Mouse (Mus musculus): ENCODE measurements around the gene Bcap29. TPM values are rescaled to one million over a fixed set of nuclear protein-coding genes. Genes with fewer than 3 reads are reported as not detected.
A peak's percentile ranks its signal among the peaks of the same experiment; 100 is the strongest.

The Bcap29 gene
- polyA plus RNA-seq, 1 experiment from 2014 or later, result 32.7 TPM

- no peak overlapping the region for H3K27ac ChIP-seq (ENCODE audit: low read depth, low read length)
- no peak overlapping the region for H3K4me2 ChIP-seq (ENCODE audit: low read length)
- no peak for ATAC-seq
- no peak overlapping the region for H3K9ac ChIP-seq (ENCODE audit: low read length)
- H3K36me3 ChIP-seq (ENCODE audit: control insufficient read depth, insufficient read depth, low read length), result no peaks in the 10 kb centered on the region
- H3K4me1 ChIP-seq (ENCODE audit: control insufficient read depth, insufficient read depth, low read length), result no peaks in the 10 kb centered on the region
- no peaks in the 10 kb centered on the region for H3K9me3 ChIP-seq (replicated peaks; ENCODE audit: control insufficient read depth, low read length)
- no peak for DNase-seq (ENCODE audit: low spot score)
- 30% methylated on average over 3 of the region's 3 CpGs for WGBS
- no peaks in the 10 kb centered on the region for H3K27me3 ChIP-seq (replicated peaks; ENCODE audit: control insufficient read depth, insufficient read depth, low read length)
- no peak overlapping the region for H3K4me3 ChIP-seq (ENCODE audit: low read depth, low read length)
Measured at GRCm38 (mm10) chr12:31592011-31592410, 42.4 kb downstream of the Bcap29 start.

GRCm38 (mm10) chr12:31583726-31584125 is 50.7 kb downstream of the Bcap29 start:
- no peak overlapping the region for H3K9ac ChIP-seq (ENCODE audit: low read length)
- no peak overlapping the region for H3K4me3 ChIP-seq (ENCODE audit: low read depth, low read length)
- no peaks in the 10 kb centered on the region for H3K36me3 ChIP-seq (ENCODE audit: control insufficient read depth, insufficient read depth, low read length)
- peaks cover 7% of the 10 kb centered on the region for H3K4me1 ChIP-seq (ENCODE audit: control insufficient read depth, insufficient read depth, low read length)
- no peak for ATAC-seq
- no peaks in the 10 kb centered on the region for H3K9me3 ChIP-seq (replicated peaks; ENCODE audit: control insufficient read depth, low read length)
- no peak overlapping the region for H3K4me2 ChIP-seq (ENCODE audit: low read length)
- DNase-seq (ENCODE audit: low spot score), result no peak
- H3K27me3 ChIP-seq (replicated peaks; ENCODE audit: control insufficient read depth, insufficient read depth, low read length), result no peaks in the 10 kb centered on the region
- 90% methylated on average over 2 of the region's 2 CpGs for WGBS
- H3K27ac ChIP-seq (ENCODE audit: low read depth, low read length), result no peak overlapping the region

GRCm38 (mm10) chr12:31582081-31582480 is 52.4 kb downstream of the Bcap29 start:
- Histone ChIP-seq H3K4me2 (ENCODE audit: low read length) (no peak overlapping the region), H3K27me3 (replicated peaks; ENCODE audit: control insufficient read depth, insufficient read depth, low read length) (no peaks in the 10 kb centered on the region), H3K27ac (ENCODE audit: low read depth, low read length) (no peak overlapping the region), H3K4me3 (ENCODE audit: low read depth, low read length) (no peak overlapping the region), H3K9ac (ENCODE audit: low read length) (no peak overlapping the region), H3K4me1 (ENCODE audit: control insufficient read depth, insufficient read depth, low read length) (peaks cover 7% of the 10 kb centered on the region), H3K36me3 (ENCODE audit: control insufficient read depth, insufficient read depth, low read length) (no peaks in the 10 kb centered on the region), H3K9me3 (replicated peaks; ENCODE audit: control insufficient read depth, low read length) (no peaks in the 10 kb centered on the region)
- DNase-seq (ENCODE audit: low spot score) (no peak), ATAC-seq (no peak)
- WGBS, result 89% methylated on average over 5 of the region's 5 CpGs

GRCm38 (mm10) chr12:31581319-31581810 is 53.1 kb downstream of the Bcap29 start:
- WGBS, result 41% methylated on average over 7 of the region's 7 CpGs
- no peaks in the 10 kb centered on the region for H3K36me3 ChIP-seq (ENCODE audit: control insufficient read depth, insufficient read depth, low read length)
- no peak overlapping the region for H3K4me3 ChIP-seq (ENCODE audit: low read depth, low read length)
- peaks cover 7% of the 10 kb centered on the region for H3K4me1 ChIP-seq (ENCODE audit: control insufficient read depth, insufficient read depth, low read length)
- no peak overlapping the region for H3K4me2 ChIP-seq (ENCODE audit: low read length)
- DNase-seq (ENCODE audit: low spot score) (peak; percentile 56), ATAC-seq (peak; percentile 74; the same call in 1 of the 2 replicates)
- no peaks in the 10 kb centered on the region for H3K9me3 ChIP-seq (replicated peaks; ENCODE audit: control insufficient read depth, low read length)
- no peak overlapping the region for H3K9ac ChIP-seq (ENCODE audit: low read length)
- no peak overlapping the region; the same call in 1 of the 2 replicates for H3K27ac ChIP-seq (ENCODE audit: low read depth, low read length)
- no peaks in the 10 kb centered on the region for H3K27me3 ChIP-seq (replicated peaks; ENCODE audit: control insufficient read depth, insufficient read depth, low read length)

GRCm38 (mm10) chr12:31580634-31581318 is 53.7 kb downstream of the Bcap29 start:
- peak; percentile 93 for ATAC-seq

GRCm38 (mm10) chr12:31578691-31579476 is 55.6 kb downstream of the Bcap29 start:
- ATAC-seq, result no peak

More at GRCm38 (mm10) chr12:31580634-31581318, 53.7 kb downstream of the Bcap29 start:
- 55% methylated on average over 5 of the region's 5 CpGs for WGBS
- Histone ChIP-seq H3K27me3 (replicated peaks; ENCODE audit: control insufficient read depth, insufficient read depth, low read length) (no peaks in the 10 kb centered on the region), H3K4me2 (ENCODE audit: low read length) (no peak overlapping the region), H3K36me3 (ENCODE audit: control insufficient read depth, insufficient read depth, low read length) (no peaks in the 10 kb centered on the region), H3K4me1 (ENCODE audit: control insufficient read depth, insufficient read depth, low read length) (peaks cover 7% of the 10 kb centered on the region), H3K9ac (ENCODE audit: low read length) (no peak overlapping the region), H3K9me3 (replicated peaks; ENCODE audit: control insufficient read depth, low read length) (no peaks in the 10 kb centered on the region), H3K27ac (ENCODE audit: low read depth, low read length) (no peak overlapping the region; the same call in 1 of the 2 replicates), H3K4me3 (ENCODE audit: low read depth, low read length) (no peak overlapping the region)
- peak; percentile 83 for DNase-seq (ENCODE audit: low spot score)

GRCm38 (mm10) chr12:31574506-31574905 is 60.0 kb downstream of the Bcap29 start:
- Histone ChIP-seq H3K4me2 (ENCODE audit: low read length) (no peak overlapping the region), H3K9ac (ENCODE audit: low read length) (no peak overlapping the region), H3K4me1 (ENCODE audit: control insufficient read depth, insufficient read depth, low read length) (no peaks in the 10 kb centered on the region), H3K36me3 (ENCODE audit: control insufficient read depth, insufficient read depth, low read length) (no peaks in the 10 kb centered on the region), H3K27ac (ENCODE audit: low read depth, low read length) (no peak overlapping the region), H3K27me3 (replicated peaks; ENCODE audit: control insufficient read depth, insufficient read depth, low read length) (no peaks in the 10 kb centered on the region), H3K4me3 (ENCODE audit: low read depth, low read length) (no peak overlapping the region), H3K9me3 (replicated peaks; ENCODE audit: control insufficient read depth, low read length) (no peaks in the 10 kb centered on the region)
- DNase-seq (ENCODE audit: low spot score) (no peak), ATAC-seq (no peak)
- WGBS, result 92% methylated on average over 5 of the region's 5 CpGs

More at GRCm38 (mm10) chr12:31578691-31579476, 55.6 kb downstream of the Bcap29 start:
- no peak overlapping the region for H3K4me3 ChIP-seq (ENCODE audit: low read depth, low read length)
- peaks cover 7% of the 10 kb centered on the region for H3K4me1 ChIP-seq (ENCODE audit: control insufficient read depth, insufficient read depth, low read length)
- H3K9ac ChIP-seq (ENCODE audit: low read length), result no peak overlapping the region
- no peak overlapping the region for H3K27ac ChIP-seq (ENCODE audit: low read depth, low read length)
- DNase-seq (ENCODE audit: low spot score), result peak; percentile 59
- WGBS, result 78% methylated on average over 8 of the region's 8 CpGs
- no peaks in the 10 kb centered on the region for H3K9me3 ChIP-seq (replicated peaks; ENCODE audit: control insufficient read depth, low read length)
- no peaks in the 10 kb centered on the region for H3K36me3 ChIP-seq (ENCODE audit: control insufficient read depth, insufficient read depth, low read length)
- H3K4me2 ChIP-seq (ENCODE audit: low read length), result no peak overlapping the region
- no peaks in the 10 kb centered on the region for H3K27me3 ChIP-seq (replicated peaks; ENCODE audit: control insufficient read depth, insufficient read depth, low read length)

- Histone ChIP-seq H3K36me3 (ENCODE audit: control insufficient read depth, insufficient read depth, low read length) (no peaks in the 10 kb centered on the region), H3K4me1 (ENCODE audit: control insufficient read depth, insufficient read depth, low read length) (no peaks in the 10 kb centered on the region), H3K27ac (ENCODE audit: low read depth, low read length) (no peak overlapping the region), H3K4me3 (ENCODE audit: low read depth, low read length) (no peak overlapping the region), H3K4me2 (ENCODE audit: low read length) (no peak overlapping the region), H3K27me3 (replicated peaks; ENCODE audit: control insufficient read depth, insufficient read depth, low read length) (no peaks in the 10 kb centered on the region), H3K9ac (ENCODE audit: low read length) (no peak overlapping the region), H3K9me3 (replicated peaks; ENCODE audit: control insufficient read depth, low read length) (no peaks in the 10 kb centered on the region)
- DNase-seq (ENCODE audit: low spot score), result no peak
- ATAC-seq, result no peak
- 58% methylated on average over 2 of the region's 2 CpGs for WGBS
Measured at GRCm38 (mm10) chr12:31569784-31570183, 64.7 kb downstream of the Bcap29 start.

- H3K9me3 ChIP-seq (replicated peaks; ENCODE audit: control insufficient read depth, low read length), result no peaks in the 10 kb centered on the region
- no peak for DNase-seq (ENCODE audit: low spot score)
- no peak overlapping the region for H3K9ac ChIP-seq (ENCODE audit: low read length)
- no peak overlapping the region for H3K4me3 ChIP-seq (ENCODE audit: low read depth, low read length)
- no peak overlapping the region for H3K4me2 ChIP-seq (ENCODE audit: low read length)
- H3K4me1 ChIP-seq (ENCODE audit: control insufficient read depth, insufficient read depth, low read length), result no peaks in the 10 kb centered on the region
- no peaks in the 10 kb centered on the region for H3K36me3 ChIP-seq (ENCODE audit: control insufficient read depth, insufficient read depth, low read length)
- H3K27me3 ChIP-seq (replicated peaks; ENCODE audit: control insufficient read depth, insufficient read depth, low read length), result no peaks in the 10 kb centered on the region
- ATAC-seq, result no peak
- no peak overlapping the region for H3K27ac ChIP-seq (ENCODE audit: low read depth, low read length)
Measured at GRCm38 (mm10) chr12:31568661-31569060, 65.8 kb downstream of the Bcap29 start.
